Mouse (Mus musculus): Measurements from ENCODE around the gene Eml5.

The Eml5 gene

GRCm38 (mm10) chr12:98900881-98901801 is at the start of gene Eml5:
Eml5 (minus strand) TSS chr12:98901484.
- DNase-seq (ENCODE audit: low spot score), result peak; percentile 60

- DNase-seq (ENCODE audit: low spot score), result no peak
These were observed 31.6 kb upstream of the Eml5 start for GRCm38 (mm10) chr12:98932856-98933255.

- no peak for DNase-seq (ENCODE audit: low spot score)
These were observed 31.2 kb upstream of the Eml5 start for GRCm38 (mm10) chr12:98932441-98932840.

GRCm38 (mm10) chr12:98931174-98931573 is 29.9 kb upstream of the Eml5 start:
- DNase-seq (ENCODE audit: low spot score), result no peak

- peak; percentile 75 for DNase-seq (ENCODE audit: low spot score)
These were observed 19.1 kb upstream of the Eml5 start, which contains the start of gene Ttc8 for GRCm38 (mm10) chr12:98920194-98920991. Ttc8 (plus strand) TSS chr12:98920574.

GRCm38 (mm10) chr12:98910096-98910495 is 8.8 kb upstream of the Eml5 start:
- DNase-seq (ENCODE audit: low spot score), result no peak

GRCm38 (mm10) chr12:98905466-98905865 is 4.2 kb upstream of the Eml5 start:
- DNase-seq (ENCODE audit: low spot score), result no peak

GRCm38 (mm10) chr12:98900341-98900880 is 873 bp downstream of the Eml5 start:
- no peak for DNase-seq (ENCODE audit: low spot score)

- no peak for DNase-seq (ENCODE audit: low spot score)
These were observed 1.6 kb downstream of the Eml5 start for GRCm38 (mm10) chr12:98899676-98900075.

GRCm38 (mm10) chr12:98896761-98897160 is 4.5 kb downstream of the Eml5 start:
- DNase-seq (ENCODE audit: low spot score), result no peak

GRCm38 (mm10) chr12:98884515-98884914 is 16.8 kb downstream of the Eml5 start:
- DNase-seq (ENCODE audit: low spot score), result no peak

GRCm38 (mm10) chr12:98881796-98882195 is 19.5 kb downstream of the Eml5 start:
- DNase-seq (ENCODE audit: low spot score), result no peak

GRCm38 (mm10) chr12:98878693-98879092 is 22.6 kb downstream of the Eml5 start:
- DNase-seq (ENCODE audit: low spot score), result no peak

GRCm38 (mm10) chr12:98875216-98875615 is 26.1 kb downstream of the Eml5 start:
- no peak for DNase-seq (ENCODE audit: low spot score)

- DNase-seq (ENCODE audit: low spot score), result no peak
These were observed 28.4 kb downstream of the Eml5 start for GRCm38 (mm10) chr12:98872836-98873235.

GRCm38 (mm10) chr12:98863436-98863835 is 37.8 kb downstream of the Eml5 start:
- DNase-seq (ENCODE audit: low spot score), result no peak

- DNase-seq (ENCODE audit: low spot score), result no peak
These were observed 41.0 kb downstream of the Eml5 start for GRCm38 (mm10) chr12:98860316-98860715.

GRCm38 (mm10) chr12:98850767-98851166 is 50.5 kb downstream of the Eml5 start:
- no peak for DNase-seq (ENCODE audit: low spot score)

GRCm38 (mm10) chr12:98844774-98845173 is 56.5 kb downstream of the Eml5 start:
- DNase-seq (ENCODE audit: low spot score), result no peak

GRCm38 (mm10) chr12:98840135-98840534 is 61.1 kb downstream of the Eml5 start:
- no peak for DNase-seq (ENCODE audit: low spot score)

GRCm38 (mm10) chr12:98837940-98838339 is 63.3 kb downstream of the Eml5 start:
- DNase-seq (ENCODE audit: low spot score), result no peak

- no peak for DNase-seq (ENCODE audit: low spot score)
These were observed 65.8 kb downstream of the Eml5 start for GRCm38 (mm10) chr12:98835466-98835865.

GRCm38 (mm10) chr12:98834879-98835278 is 66.4 kb downstream of the Eml5 start:
- DNase-seq (ENCODE audit: low spot score), result no peak

All from ovary, adult 18-20 months (tissue).